Mouse (Mus musculus): ENCODE data around the gene Hs2st1. TPM values are rescaled to one million over a fixed set of nuclear protein-coding genes. Genes with fewer than 3 reads are reported as not detected.
A peak's percentile ranks its signal among the peaks of the same experiment; 100 is the strongest.

Hs2st1 gene
- total RNA-seq, 2 experiments from 2014 or later, result 15.9 to 19.2 TPM

DNA sequence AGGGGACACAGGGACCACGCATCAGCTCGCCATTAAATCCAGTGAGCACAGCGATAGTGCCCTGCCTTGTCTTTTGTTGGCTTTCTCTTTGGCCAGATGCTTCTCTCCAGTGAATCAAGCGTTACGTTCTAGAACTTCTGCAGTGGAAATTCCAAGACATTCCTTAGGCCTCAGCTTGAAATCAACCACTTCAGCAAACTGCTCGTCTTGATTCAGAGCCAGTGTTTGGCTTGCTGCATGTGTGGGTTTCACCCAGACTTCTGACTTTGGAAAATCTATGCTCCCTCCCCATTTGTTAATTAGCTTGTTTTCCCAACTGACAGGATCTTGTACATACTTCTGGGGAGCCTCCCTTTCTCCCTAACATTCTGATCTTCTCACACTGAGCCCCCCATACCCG, 16.8 kb upstream of the Hs2st1 start:
- no peak for DNase-seq

DNA sequence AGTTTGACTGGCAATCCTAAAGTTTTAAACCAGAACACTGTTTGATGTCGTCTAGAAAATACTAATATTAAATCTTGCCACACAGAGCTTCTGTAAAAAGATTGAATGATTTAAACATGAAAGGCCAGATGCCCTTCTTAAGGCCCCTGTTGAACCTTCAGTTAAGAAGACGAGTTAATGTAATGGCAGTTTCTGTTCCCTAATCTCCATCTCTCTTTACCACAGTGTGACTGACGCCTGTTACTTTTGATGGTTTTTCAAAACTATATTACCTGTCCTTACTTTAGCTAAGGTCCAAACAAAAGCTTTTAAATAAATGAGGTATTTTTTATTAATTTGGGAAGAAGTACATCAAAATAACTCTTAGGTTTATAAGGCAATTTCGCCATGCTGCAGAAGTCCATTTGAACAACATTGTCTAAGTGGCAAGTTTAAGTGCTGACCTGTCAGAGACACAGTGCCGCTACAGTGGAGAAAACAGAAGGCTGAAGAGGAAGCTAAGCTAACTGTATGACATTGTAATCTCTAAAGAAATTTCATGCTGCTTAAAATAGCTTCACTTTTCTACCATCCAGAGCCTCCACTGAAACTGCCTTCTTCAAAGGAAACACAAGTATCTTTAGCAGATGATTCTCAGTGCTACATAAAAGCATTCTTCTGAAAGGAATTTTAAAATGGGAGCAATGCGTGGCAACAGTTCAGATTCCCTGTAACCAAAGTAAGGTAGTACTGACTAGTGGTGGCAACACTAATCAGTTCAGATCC, 15.0 kb upstream of the Hs2st1 start:
- DNase-seq, result no peak

DNA sequence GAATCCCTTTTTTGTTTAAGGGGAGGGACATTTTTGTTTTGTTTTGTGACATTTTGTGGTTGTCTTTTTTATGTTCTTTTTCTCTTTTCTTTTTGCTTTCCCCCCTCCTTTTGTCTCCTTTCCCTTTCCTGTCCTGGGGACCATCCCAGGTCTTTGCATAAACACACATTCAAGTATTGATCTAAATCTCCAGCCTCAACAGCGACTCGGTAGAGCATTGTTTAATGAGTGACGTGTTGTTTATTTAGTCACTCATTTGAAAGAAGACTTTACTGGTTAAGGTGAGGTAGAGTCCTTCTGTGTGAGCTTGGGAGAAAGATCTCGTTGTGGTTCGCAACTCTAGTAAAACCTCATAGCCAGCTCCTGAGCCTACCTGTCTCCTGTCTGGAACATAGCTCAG, 13.8 kb upstream of the Hs2st1 start:
- no peak for DNase-seq

DNA sequence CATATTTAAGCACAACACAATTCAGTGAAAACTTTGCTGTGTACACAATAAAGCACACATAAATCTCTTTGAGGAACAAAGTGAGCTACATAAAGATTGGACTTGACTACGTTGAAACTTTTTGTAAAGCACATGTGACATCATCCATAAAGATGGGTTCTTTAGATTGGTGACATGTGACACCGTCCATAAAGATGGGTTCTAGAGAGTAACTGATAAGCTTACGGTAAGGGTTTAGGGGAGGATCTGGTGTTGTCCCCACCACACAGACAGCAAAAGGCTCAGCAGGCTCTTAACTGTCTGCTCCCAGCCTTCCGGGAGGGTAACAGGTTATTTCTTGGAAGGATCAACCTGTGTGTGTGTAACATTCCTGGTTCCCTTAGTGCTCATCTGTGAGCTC, 12.3 kb upstream of the Hs2st1 start:
- DNase-seq, result no peak

DNA sequence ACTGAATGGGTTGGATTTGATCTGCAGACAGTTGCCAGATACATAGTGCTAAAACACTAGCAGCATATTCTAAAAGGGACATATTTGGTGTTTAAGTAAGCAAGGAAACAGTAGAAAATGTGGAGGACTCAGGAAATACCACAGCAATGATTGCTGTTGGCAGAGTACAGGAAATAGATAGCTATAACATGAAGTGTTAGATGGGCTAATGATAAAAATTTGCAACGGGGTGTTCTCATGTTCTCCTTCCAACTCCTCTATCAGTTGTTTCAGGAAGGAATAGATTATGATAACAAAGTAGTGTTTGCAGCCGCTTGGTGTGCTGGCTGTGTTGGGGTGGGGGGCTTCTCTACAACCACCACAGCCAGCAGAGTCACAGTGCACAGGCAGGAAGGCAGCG, 11.9 kb upstream of the Hs2st1 start:
- DNase-seq, result no peak

DNA sequence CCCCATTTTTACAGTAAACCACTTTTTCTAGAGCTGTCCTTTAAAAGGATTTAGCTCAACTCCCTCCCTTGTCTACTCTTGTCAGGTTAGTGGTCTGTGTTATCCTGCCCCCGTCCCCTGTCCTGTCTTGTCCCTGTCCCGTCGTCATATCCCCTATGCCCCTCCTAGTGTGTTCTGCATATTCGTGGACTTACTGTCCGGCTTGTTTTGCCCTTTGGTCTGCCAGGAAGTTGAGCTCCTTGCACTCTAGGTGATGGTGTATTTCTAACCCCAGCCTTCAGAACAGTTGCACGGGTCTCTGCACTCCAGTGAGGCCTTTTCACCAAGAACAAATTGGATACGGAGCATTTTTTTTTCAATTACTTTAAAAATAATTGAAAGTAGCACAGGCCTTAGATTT, 10.3 kb upstream of the Hs2st1 start:
- no peak for DNase-seq

DNA sequence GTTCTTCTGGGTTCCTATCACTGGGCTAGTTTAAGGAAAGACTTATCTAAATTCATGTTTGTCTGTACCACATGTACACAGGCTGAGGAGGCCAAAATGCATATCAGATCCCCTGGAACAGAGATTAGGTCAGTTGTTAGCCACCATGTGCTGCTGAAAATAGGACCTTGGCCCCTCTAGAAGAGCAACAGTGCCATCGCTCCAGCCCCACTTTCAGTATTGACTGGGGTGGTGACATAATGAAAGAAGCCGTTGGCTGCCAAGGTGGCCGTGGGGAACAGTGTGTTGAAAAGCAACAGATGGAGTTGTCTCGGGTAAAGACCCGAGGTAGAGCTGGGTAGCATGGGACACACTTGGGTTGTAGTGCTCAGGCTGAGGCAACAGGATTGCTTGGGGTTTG, 9.8 kb upstream of the Hs2st1 start:
- no peak for DNase-seq

DNA sequence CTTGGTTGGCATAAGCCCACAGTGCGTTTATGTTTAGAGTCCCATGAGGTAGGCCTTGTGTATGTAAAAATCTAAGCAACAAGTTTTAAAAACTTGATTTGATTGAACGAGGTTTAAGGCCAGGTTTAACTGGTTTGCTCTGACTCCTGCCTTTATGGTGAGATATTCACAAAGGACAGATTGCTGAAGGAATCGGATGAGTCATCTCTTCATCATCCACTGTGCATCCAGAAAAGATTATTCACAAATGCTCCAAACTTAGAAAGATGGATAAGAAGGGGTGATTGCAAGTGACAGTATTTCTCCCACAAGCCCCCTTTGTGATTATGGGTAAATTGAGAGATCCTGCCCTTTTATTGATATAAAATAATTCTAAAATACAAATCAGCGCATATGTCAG, 8.9 kb upstream of the Hs2st1 start:
- no peak for DNase-seq

DNA sequence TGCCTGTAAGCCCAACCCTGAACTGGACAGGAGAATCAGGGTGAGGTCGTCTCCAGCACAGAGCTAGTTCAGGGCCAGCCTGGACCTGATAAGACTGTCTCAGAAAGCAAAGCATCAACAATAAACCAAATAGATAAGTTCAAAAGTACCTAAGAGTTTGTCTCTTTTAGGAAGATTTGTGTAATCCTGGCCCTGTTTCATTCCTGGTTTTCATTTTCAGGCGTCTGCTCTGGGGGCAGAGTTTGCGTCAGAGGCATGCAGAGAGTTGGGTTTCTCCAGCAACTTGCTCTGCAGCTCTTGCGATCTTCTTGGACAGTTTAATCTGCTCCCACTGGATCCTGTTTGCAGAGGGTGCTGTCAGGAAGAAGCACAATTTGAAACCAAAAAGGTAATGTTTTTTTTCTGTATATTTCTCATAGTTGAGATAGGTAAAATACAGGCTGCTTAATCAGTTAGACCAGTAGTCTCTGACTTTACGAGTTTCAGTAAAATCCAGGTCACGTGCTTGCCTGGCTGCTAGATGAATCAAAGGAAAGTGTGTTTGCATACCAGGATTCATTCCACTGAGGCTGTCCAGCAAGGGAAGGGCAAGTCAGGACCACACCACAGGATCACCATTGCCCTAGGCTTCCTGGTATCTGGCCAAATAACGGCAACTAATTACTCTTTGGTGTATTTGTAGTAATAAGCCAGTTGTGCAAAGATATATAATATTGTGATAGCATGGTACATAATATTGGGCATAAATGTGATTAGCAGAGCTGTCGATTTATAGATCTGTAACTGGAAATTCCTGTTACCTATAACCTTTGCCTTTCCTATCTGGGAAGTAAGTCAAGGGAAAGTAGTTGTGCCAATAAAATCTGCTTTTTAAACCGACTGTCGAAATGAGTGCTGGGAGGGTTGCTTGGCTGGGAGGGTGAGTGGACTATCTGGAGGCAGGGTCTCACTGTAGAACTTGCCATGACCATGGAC, 7.7 kb upstream of the Hs2st1 start:
- DNase-seq, result no peak

DNA sequence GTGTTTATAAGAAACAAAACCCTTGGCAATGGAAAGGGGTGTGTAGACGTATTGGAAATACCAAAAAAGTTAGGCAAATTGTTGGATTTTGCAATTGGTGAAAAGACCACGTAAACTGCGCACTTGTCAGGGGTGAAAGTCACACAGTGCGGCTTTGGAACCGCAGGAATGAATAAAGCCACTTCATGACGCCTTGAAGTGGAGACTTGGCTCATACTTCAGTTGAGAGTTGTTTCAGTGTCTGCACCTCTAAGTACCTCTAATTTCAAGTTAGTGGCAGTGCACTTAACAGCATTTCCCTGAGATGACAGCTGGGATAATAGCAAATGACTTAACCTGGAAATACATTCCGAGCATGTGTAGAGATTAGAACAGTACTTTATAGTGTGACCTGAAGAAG, 4.3 kb upstream of the Hs2st1 start:
- DNase-seq, result no peak

DNA sequence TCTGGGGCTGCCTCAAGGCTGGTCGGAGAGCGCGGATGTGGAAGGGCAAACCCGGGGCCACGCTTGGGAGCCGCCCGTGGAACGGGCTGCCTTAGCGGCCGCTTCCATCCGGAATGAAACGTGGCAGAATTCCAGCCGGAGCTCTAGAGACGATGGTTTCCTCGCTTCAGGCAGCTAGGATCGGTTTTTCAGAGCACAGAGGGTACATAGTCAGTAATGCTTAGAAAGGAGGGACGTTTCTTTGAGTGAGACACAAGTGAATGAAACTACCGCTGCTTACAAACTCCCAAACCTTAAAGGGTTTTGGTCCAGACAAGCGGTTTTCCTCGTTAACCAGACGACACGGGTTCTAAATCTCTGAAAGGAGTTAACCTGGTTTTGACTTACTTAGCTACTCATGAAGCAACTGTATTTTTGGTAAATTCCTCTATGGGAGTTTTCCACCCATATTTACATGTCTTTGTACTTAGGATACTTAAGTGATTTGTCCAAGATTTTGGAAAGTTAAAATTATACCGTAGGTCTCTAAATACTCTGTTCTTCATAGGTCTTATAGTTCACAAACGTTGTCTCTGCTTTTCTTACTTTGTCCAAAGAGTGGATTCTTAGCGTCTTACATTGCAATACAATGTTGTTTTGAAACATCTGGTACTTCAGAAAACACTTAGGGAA, 971 bp upstream of the Hs2st1 start:
- DNase-seq, result no peak

DNA sequence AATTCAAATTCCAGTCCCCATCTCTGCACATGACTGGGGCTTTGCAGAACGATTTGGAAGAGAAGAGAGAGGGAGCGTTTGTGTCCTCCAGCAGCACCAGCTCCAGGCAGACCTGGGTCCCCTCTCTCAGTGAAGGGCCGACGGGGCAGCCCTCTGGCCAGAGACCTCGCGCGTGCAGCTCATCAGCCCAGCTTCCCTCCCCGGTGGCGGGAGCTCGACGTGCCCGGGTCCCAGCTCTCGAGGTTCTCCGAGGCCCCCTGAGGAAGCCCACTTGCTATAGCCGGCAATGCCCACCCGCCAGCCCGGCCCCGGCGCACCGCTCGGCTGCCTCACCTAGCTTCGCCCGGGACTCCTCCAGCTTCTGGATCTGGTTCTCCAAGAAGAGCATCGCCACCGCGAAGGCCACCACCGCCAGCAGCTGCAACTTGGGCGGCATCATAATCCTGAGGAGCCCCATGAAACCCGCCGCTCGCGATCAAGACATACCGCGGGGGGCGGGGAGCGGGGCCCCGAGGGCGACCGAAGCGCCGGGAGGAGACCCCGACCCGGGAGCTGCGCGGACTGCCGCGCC, 495 bp downstream of the Hs2st1 start:
- DNase-seq, result peak; percentile 46 to 60

DNA sequence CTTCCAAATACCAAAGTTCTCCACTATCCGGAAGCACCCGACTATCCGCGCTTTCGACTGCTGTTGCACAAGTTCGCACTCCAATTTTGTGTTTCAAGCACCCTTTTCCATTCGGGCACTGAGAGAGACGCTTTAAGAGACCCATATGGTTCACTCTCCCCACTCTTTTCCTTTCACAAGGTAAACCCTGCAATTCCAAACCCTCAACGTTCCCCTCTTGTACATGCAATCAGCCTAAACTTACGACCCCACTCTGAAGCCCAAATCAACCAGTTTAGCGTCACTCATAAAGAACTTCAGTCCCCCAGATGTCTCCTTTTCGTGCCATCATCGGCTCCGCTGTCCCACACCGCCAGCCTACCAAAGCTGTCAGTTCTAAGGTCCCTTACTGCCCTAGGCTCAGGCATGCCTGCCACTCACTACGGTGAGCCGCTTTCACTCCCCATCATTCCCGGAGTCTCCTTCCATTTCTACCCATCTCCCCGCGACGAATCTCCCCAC, 1.1 kb downstream of the Hs2st1 start:
- DNase-seq, result peak in 1 of 2 experiments; percentile 12

DNA sequence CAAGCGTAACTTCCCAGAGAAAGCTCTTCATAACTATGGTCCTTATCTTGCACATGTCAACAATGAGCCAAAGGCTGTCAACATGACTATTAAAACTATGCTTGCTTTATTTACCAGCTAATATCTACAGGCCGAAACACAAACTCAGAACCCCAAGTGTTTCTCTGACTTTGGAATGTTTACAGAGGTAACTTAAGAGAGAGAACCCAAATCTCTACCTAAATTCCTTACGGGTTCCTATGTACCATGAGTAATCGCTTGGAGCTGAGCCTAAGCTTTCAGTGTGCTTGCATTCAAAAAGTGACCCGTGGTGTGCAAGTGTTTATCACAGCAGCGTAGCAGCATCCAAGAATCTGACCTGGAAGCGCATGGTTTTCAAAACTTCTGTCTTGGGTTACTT, 4.8 kb downstream of the Hs2st1 start:
- no peak for DNase-seq

DNA sequence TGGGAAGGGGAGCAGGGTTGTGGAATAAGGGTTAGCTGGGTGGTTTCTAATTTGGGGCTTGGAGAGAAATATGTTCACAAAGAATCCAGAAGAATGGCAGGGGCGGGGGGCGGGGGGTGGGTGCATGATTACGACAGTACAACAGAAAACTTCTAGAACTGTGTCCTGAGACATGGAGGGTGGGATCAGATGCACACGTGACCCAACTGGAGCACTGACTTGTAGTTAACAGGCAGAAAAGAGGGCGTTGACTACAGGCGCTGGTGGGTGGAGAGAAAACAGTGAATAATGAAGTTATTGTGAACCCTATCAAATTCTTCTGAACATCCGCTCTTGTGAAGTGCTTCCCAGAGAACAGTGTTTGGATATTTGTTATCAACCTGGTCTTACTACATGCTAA, 6.1 kb downstream of the Hs2st1 start:
- DNase-seq, result no peak

DNA sequence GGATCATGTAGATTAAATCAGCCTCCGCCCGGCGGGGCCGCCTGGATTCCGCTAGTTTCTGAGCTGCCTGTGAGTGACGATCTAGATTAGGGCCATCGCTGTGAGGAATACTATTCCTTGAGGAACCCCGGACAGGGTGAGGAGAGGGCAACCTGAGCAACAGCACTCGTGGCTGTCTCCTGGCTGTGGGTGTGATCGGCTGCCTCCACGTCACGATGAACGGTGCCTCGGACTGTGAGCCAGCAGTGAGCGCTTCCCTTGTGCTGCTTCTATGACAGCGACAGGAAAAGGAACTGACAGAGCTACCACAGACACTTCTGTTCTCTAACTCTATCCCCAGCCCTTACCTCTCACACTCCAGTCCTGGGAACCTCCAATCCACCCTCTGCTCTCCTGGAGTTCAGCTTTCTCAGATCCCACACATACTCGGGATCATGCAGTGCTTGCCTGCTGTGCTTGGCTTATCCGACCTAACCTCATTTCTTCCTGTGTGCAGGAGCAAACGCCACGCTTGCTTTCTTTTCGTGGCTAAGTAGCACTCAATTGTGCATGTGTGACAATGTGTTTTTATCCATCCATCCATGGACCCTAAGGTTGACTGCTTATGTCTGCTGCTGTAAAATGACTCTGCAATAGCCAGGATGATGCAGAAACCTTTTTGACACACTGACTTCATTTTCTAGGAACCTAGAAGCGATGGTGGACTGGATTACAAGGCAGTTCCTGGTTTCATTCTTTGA, 8.3 kb downstream of the Hs2st1 start:
- DNase-seq, result no peak

DNA sequence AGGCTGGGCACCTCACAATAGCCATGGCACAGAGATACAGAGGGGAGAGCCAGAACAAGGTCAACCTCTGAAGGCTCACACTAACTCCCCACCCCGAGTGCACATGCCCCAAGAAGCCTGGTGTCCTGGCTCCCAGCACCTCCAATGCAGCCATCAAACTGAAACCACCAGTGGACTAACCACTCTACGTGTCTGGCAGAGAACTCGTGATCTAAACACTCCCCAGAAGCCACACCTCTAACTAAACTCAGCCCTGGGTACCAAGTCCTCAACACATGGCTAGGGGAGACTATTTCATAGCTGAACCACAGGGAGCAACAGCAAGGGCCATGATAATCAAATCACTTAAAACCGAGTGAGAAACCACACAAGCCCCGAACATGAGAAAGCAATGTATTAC, 11.7 kb downstream of the Hs2st1 start:
- no peak for DNase-seq

DNA sequence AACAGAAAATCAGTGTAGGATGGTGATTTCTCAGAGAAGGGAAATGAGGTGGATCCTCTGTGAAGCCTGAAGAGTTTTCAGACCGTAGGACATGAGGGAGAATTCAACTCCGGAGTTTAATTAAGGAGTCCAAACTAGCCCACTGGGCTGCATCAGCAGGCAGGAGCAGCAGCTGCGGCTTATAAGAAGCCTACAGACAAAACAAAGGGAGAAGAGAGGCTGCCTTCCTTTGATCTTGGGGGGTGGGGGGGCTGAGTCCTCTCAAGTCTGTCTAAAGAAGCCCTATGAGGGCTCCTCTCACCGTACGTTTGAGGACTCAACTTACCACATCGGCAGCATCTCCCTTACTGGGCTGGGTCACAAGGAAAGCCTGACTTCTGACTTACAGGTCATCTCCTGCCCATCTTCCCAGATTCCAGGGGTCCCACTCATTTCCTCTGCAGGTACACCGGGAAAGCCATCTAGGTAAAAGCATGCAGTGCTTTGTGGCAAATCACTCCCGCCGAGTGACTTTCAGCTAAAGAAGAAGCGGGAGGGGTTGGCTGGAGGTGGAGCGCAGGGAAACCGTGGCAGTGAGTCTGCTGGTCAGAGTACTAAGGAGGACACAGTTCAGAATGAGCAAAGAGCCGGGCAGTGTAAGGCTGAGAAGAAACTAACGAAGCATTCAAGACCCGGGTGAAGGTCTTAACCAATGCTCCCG, 13.2 kb downstream of the Hs2st1 start:
- no peak for DNase-seq

DNA sequence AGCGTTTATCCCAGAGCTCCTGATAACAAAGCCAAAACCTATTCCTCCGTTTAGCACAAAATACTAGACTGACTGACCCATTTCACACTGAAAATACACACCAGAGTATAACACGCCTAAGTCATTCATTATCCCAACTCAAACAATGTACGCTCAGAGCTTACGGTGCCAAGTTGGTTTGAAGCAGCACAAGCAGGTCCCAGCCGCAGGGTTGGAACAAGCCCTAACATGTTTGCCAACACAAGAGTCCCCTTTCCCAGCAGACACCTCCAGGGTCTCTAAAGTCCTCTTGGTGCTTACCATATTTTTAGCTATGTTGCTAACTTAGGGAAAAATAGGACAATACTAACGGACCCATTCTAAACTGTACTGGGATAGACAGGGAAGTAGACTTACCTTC, 14.8 kb downstream of the Hs2st1 start:
- no peak for DNase-seq

DNA sequence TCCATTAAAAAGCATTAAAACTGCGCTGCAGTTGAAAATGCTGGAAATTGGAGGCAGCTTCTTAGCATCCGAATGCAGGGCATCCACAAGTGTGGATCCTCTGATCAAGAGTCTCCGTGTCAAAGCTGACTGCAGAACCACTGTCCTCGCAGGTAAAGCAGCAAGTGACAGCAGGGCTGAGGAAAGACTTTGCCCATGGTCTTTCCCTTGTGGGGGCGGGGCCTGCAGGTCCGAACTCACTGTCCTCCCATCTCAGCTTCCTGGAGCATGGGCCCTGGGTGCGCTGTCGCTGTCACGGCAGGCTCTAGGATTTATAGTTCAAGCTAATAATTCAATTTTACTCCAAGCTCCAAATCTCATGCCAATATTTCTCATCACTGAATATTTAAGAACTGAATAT, 15.5 kb downstream of the Hs2st1 start:
- DNase-seq, result no peak

DNA sequence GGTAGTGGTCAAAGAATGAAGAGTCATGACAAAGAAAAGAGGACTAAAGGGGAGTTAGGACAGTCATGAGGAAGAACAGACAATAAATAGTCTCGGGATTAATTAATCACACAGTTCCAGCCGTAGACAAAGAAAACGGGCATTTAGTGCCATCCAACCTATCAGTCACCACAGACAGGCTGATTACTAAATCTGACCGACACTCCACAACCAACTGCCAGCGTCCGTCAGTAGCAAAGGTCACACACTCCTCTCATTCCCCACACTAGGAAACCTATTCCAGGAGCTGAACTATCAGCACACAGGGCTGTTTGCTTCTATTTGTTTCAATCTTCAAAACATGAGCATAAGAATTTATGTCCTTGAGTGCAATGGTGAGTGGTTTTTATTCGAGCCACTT, 16.0 kb downstream of the Hs2st1 start:
- DNase-seq, result peak in 1 of 2 experiments; percentile 27

All from adrenal gland, postnatal 36 days (tissue).